Mouse (Mus musculus) hindbrain, embryonic 14.5 days (tissue): ENCODE data around the gene Tbc1d22a. TPM values are rescaled to one million over a fixed set of nuclear protein-coding genes. Genes with fewer than 3 reads are reported as not detected.

Experiments
- ATAC-seq: fragments of 200-750 bp; cut with Nextera tagmentation; 2 replicates; pipeline ENCODE4 v1.8.0; 2017; ENCODE audit warnings: moderate number of reproducible peaks, mild to moderate bottlenecking, moderate TSS enrichment, moderate library complexity; ENCODE audit not compliant: low FRiP score
- DNase-seq: peaks from one replicate; pipeline ENCODE4 v3.0.0-alpha.2; 2015; ENCODE audit warnings: low spot score
- H3K27ac ChIP-seq: fragments of 300-500 bp; sonication (generic); 2 replicates; pipeline ENCODE4 v1.5.1; 2014; ENCODE audit warnings: mild to moderate bottlenecking, moderate library complexity
- H3K27me3 ChIP-seq: fragments of 300-500 bp; sonication (generic); 2 replicates; pipeline ENCODE4 v1.6.1; 2014; ENCODE audit warnings: mild to moderate bottlenecking, low read length, mixed read lengths; ENCODE audit not compliant: control insufficient read depth, insufficient read depth
- H3K36me3 ChIP-seq: fragments of 300-500 bp; sonication (generic); replicated peaks from 2 replicates; pipeline ENCODE4 v1.6.1; 2014; ENCODE audit not compliant: control insufficient read depth, insufficient read depth
- H3K4me1 ChIP-seq: fragments of 300-500 bp; sonication (generic); replicated peaks from 2 replicates; pipeline ENCODE4 v1.6.1; 2014; ENCODE audit warnings: antibody characterized with exemption, low read length, mixed read lengths; ENCODE audit not compliant: control insufficient read depth, insufficient read depth
- H3K4me2 ChIP-seq: fragments of 300-500 bp; sonication (generic); replicated peaks from 2 replicates; pipeline ENCODE4 v1.6.1; 2014; ENCODE audit warnings: mild to moderate bottlenecking, moderate library complexity
- H3K4me3 ChIP-seq: fragments of 300-500 bp; sonication (generic); replicated peaks from 2 replicates; pipeline ENCODE4 v1.5.1; 2014; ENCODE audit warnings: mild to moderate bottlenecking, low read length
- H3K9ac ChIP-seq: fragments of 300-500 bp; sonication (generic); 2 replicates; pipeline ENCODE4 v1.6.1; 2014
- H3K9me3 ChIP-seq: fragments of 300-500 bp; sonication (generic); 2 replicates; pipeline ENCODE4 v1.6.1; 2016; ENCODE audit warnings: low read length; ENCODE audit not compliant: control insufficient read depth
- WGBS: fragments of 180-500 bp; shearing (Covaris S2); extraction: QIAGEN DNeasy Blood & Tissue Kit; methylation state at CpG from one replicate; pipeline ENCODE4 v1.1.7; 2014; 5-methylcytosine and 5-hydroxymethylcytosine counted together
- polyA plus RNA-seq: library from polyadenylated mRNA; unstranded; fragments of >200 nt; fragmentation: Nextera tagmentation; extraction: Ambion mirVana; gene quantifications from 2 replicates; pipeline ENCODE4 v1.2.1, GENCODE M21; 2014

Tbc1d22a gene
- polyA plus RNA-seq, 1 experiment from 2014 or later, result 10.7 TPM

- Histone ChIP-seq H3K4me2 (no peak overlapping the region), H3K36me3 (no peaks in the 10 kb centered on the region), H3K27ac (no peak overlapping the region), H3K27me3 (no peaks in the 10 kb centered on the region), H3K9me3 (no peaks in the 10 kb centered on the region), H3K4me3 (no peak overlapping the region), H3K4me1 (peaks cover 29% of the 10 kb centered on the region), H3K9ac (no peak overlapping the region)
- WGBS, result 55% methylated on average over 10 of the region's 10 CpGs
- ATAC-seq (peak; percentile 57), DNase-seq (no peak)
These were observed 148.3 kb downstream of the Tbc1d22a start for GRCm38 (mm10) chr15:86362306-86363150.

GRCm38 (mm10) chr15:86363841-86364295, 149.6 kb downstream of the Tbc1d22a start:
- DNase-seq (no peak), ATAC-seq (no peak)
- Histone ChIP-seq H3K4me3 (no peak overlapping the region), H3K27ac (peak overlapping the region; percentile 45; the same call in 1 of the 2 replicates), H3K9ac (no peak overlapping the region), H3K4me2 (no peak overlapping the region), H3K4me1 (peaks cover 28% of the 10 kb centered on the region), H3K9me3 (no peaks in the 10 kb centered on the region), H3K36me3 (no peaks in the 10 kb centered on the region), H3K27me3 (no peaks in the 10 kb centered on the region)
- WGBS, result 66% methylated on average over 4 of the region's 4 CpGs

GRCm38 (mm10) chr15:86364948-86365658, 150.8 kb downstream of the Tbc1d22a start:
- Histone ChIP-seq H3K9me3 (no peaks in the 10 kb centered on the region), H3K27ac (no peak overlapping the region), H3K27me3 (no peaks in the 10 kb centered on the region), H3K4me1 (peaks cover 28% of the 10 kb centered on the region), H3K9ac (no peak overlapping the region), H3K4me3 (no peak overlapping the region), H3K4me2 (no peak overlapping the region), H3K36me3 (no peaks in the 10 kb centered on the region)
- DNase-seq (no peak), ATAC-seq (no peak)
- WGBS, result 78% methylated on average over 10 of the region's 10 CpGs

GRCm38 (mm10) chr15:86366726-86367125, 152.5 kb downstream of the Tbc1d22a start:
- no peak overlapping the region for H3K9ac ChIP-seq

GRCm38 (mm10) chr15:86367247-86367646, 153.0 kb downstream of the Tbc1d22a start:
- Histone ChIP-seq H3K27ac (peak overlapping the region; percentile 36; the same call in 1 of the 2 replicates), H3K9me3 (no peaks in the 10 kb centered on the region), H3K4me1 (peaks cover 27% of the 10 kb centered on the region), H3K9ac (no peak overlapping the region), H3K27me3 (no peaks in the 10 kb centered on the region), H3K4me3 (no peak overlapping the region), H3K4me2 (no peak overlapping the region), H3K36me3 (no peaks in the 10 kb centered on the region)
- DNase-seq, result no peak
- 60% methylated on average over 8 of the region's 8 CpGs for WGBS
- ATAC-seq, result no peak

More at GRCm38 (mm10) chr15:86366726-86367125, 152.5 kb downstream of the Tbc1d22a start:
- WGBS, result 76% methylated on average over 4 of the region's 4 CpGs
- ATAC-seq, result no peak
- no peak for DNase-seq
- Histone ChIP-seq H3K9me3 (no peaks in the 10 kb centered on the region), H3K36me3 (no peaks in the 10 kb centered on the region), H3K4me3 (no peak overlapping the region), H3K27ac (0 out of 2 replicates have a peak overlapping the region, but pooled peaks have one; percentile 23), H3K4me1 (peaks cover 28% of the 10 kb centered on the region), H3K4me2 (no peak overlapping the region), H3K27me3 (no peaks in the 10 kb centered on the region)

GRCm38 (mm10) chr15:86370846-86371245, 156.6 kb downstream of the Tbc1d22a start:
- H3K27ac ChIP-seq, result no peak overlapping the region
- ATAC-seq (no peak), DNase-seq (no peak)
- H3K4me3 ChIP-seq, result no peak overlapping the region
- 88% methylated on average over 3 of the region's 3 CpGs for WGBS
- H3K36me3 ChIP-seq, result no peaks in the 10 kb centered on the region
- no peaks in the 10 kb centered on the region for H3K9me3 ChIP-seq
- H3K4me1 ChIP-seq, result peaks cover 11% of the 10 kb centered on the region
- no peak overlapping the region for H3K4me2 ChIP-seq
- no peak overlapping the region for H3K9ac ChIP-seq
- H3K27me3 ChIP-seq, result no peaks in the 10 kb centered on the region

- ATAC-seq (no peak), DNase-seq (no peak)
- no peaks in the 10 kb centered on the region for H3K9me3 ChIP-seq
- H3K36me3 ChIP-seq, result no peaks in the 10 kb centered on the region
- no peak overlapping the region for H3K9ac ChIP-seq
- H3K27me3 ChIP-seq, result no peaks in the 10 kb centered on the region
- no peak overlapping the region for H3K4me3 ChIP-seq
- 94% methylated on average over 3 of the region's 3 CpGs for WGBS
- H3K4me1 ChIP-seq, result no peaks in the 10 kb centered on the region
- no peak overlapping the region; the same call in 1 of the 2 replicates for H3K27ac ChIP-seq
- no peak overlapping the region for H3K4me2 ChIP-seq
These were observed 161.0 kb downstream of the Tbc1d22a start for GRCm38 (mm10) chr15:86375262-86375661.

- ATAC-seq, result no peak
- 80% methylated on average over 6 of the region's 6 CpGs for WGBS
These were observed 161.7 kb downstream of the Tbc1d22a start for GRCm38 (mm10) chr15:86375860-86376394.

GRCm38 (mm10) chr15:86383278-86383677, 169.0 kb downstream of the Tbc1d22a start:
- no peak overlapping the region for H3K4me3 ChIP-seq
- ATAC-seq (no peak), DNase-seq (no peak)
- no peaks in the 10 kb centered on the region for H3K27me3 ChIP-seq
- no peak overlapping the region for H3K4me2 ChIP-seq
- WGBS, result 34% methylated on average over 5 of the region's 5 CpGs
- no peaks in the 10 kb centered on the region for H3K36me3 ChIP-seq
- H3K4me1 ChIP-seq, result peaks cover 7% of the 10 kb centered on the region
- no peak overlapping the region for H3K27ac ChIP-seq
- no peak overlapping the region for H3K9ac ChIP-seq
- no peaks in the 10 kb centered on the region for H3K9me3 ChIP-seq

More at GRCm38 (mm10) chr15:86375860-86376394, 161.7 kb downstream of the Tbc1d22a start:
- Histone ChIP-seq H3K9ac (no peak overlapping the region), H3K4me1 (no peaks in the 10 kb centered on the region), H3K27ac (no peak overlapping the region), H3K4me3 (no peak overlapping the region), H3K27me3 (no peaks in the 10 kb centered on the region), H3K36me3 (no peaks in the 10 kb centered on the region), H3K4me2 (no peak overlapping the region), H3K9me3 (no peaks in the 10 kb centered on the region)
- no peak for DNase-seq
